Mouse (Mus musculus) left cerebral cortex, postnatal 4 days (tissue): ENCODE results near the gene Pold2. TPM values are rescaled to one million over a fixed set of nuclear protein-coding genes. Genes with fewer than 3 reads are reported as not detected.

Experiments
- DNase-seq: peaks from one replicate; pipeline ENCODE4 v3.0.0-alpha.2; 2022
- intact Hi-C: fragments of 180-260 bp; cut with DNase I; formaldehyde crosslinking; loops from one replicate; pipeline ENCODE4 v1.15.1; 2025
- total RNA-seq, 2 experiments: library from RNA; stranded (reverse); gene quantifications; 2 replicates each; pipeline ENCODE4 v1.2.3; 2021

Pold2 gene
- total RNA-seq, 2 experiments from 2014 or later = 26.6 to 37.5 TPM

DNA sequence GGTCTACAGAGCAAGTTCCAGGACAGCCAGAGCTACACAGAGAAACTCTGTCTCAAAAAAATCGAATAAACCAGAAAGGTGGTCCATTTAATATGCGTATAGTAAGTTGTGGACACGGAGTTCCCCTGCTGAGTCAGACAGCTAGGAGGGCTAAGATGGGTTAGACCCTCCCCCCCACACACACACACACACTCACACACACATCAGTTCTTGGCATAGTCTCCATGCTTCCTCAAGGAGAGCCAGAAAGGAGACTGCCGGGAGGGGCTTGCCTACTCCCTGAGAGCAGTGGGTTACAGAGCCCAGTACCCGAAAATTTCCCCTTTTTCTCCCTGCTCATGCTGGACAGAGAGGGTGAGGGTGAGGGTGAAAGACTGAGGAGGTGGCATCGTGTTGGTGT, 17.5 kb downstream of the Pold2 start:
- no peak for DNase-seq
- intact Hi-C loops = no loop called here

DNA sequence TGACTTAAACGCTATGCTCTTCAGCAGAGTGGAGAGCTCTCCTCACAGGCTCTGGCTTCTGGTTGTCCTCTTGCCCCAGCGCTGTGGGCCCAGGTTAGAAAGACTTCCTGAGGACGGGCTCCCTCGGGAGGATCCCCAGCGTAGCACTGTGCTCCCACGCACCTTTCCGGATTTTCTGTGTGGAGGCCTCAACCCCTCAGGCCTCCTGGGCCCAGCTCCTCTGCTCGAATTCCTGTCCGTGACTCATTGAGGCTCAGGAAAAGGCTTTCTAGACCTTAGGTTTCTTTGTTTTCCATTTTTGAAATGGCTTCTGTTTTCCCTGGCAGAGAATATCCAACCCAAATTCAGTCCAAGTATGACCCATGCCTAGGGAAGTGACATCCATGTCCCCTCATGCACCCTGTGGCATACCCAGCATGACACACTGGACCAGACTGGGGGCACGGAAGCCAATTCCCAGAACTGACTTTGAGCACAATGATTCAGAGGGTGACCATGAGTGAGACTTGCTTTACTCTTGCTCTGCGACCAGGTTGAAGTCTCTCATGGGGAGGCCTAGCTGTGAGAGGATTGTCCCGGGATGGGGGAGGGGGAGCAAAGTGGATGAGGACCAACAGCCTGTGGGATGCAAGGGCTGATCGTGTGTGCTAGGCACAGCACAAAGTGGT, 18.1 kb downstream of the Pold2 start:
- no peak for DNase-seq
- intact Hi-C loops = no loop called here

DNA sequence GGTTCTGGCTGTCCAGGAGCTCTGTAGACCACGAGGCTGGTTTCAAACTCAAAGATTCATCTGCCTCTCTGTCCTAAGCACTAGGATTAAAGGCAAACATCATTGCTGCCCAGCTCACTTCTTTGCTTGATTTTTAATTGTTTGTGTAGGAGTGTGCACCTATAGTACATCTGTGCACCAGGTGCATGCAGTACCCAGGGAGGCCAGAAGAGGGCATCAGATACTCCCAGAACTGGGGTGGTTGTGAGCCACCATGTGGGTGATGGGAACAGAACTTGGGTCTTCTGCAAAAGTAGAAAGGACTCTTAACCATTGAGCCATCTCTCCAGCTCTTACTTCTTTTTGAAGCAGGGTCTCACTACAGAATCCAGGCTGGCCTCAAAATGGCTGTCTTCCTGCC, 19.4 kb downstream of the Pold2 start:
- intact Hi-C loops = no loop called here
- no peak for DNase-seq

GRCm38 (mm10) chr11:5856479-5857130, 21.5 kb downstream of the Pold2 start:
- intact Hi-C loops = no loop called here

GRCm38 (mm10) chr11:5855902-5856301, 22.2 kb downstream of the Pold2 start:
- peak; percentile 77 for DNase-seq
- intact Hi-C loops = no loop called here

More at GRCm38 (mm10) chr11:5856479-5857130, 21.5 kb downstream of the Pold2 start:
- DNase-seq = no peak

GRCm38 (mm10) chr11:5855481-5855880, 22.6 kb downstream of the Pold2 start:
- intact Hi-C loops = no loop called here
- no peak for DNase-seq

- DNase-seq = no peak
- intact Hi-C loops = no loop called here
Observed at GRCm38 (mm10) chr11:5852314-5852713, 25.8 kb downstream of the Pold2 start.

GRCm38 (mm10) chr11:5851021-5851736, 26.9 kb downstream of the Pold2 start:
- no peak for DNase-seq
- intact Hi-C loops = no loop called here

GRCm38 (mm10) chr11:5850452-5850851, 27.6 kb downstream of the Pold2 start:
- DNase-seq = no peak
- intact Hi-C loops = no loop called here

GRCm38 (mm10) chr11:5849316-5849715, 28.8 kb downstream of the Pold2 start:
- intact Hi-C loops = no loop called here
- peak; percentile 38 for DNase-seq

DNA sequence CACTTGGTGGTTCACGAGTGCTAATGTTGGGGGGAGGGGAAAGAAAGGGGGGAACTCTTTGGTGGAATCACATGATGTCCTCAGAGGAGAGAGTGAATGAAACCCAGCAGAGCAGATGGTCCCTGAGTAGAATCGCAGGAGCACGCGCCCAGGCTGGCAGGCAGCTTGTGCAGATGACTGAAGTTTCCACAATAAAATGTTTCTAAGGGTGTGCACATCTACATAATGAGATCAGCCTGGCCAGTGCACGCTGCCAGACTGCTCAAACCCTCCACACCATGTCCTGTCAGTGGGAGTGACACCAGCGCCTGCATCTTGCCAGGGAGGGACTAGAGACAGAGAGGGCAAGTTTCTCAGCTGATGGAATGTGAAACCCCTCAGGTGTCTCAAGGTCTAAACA, 29.4 kb downstream of the Pold2 start:
- intact Hi-C loops = no loop called here
- DNase-seq = peak; percentile 46

GRCm38 (mm10) chr11:5846639-5847345, 31.3 kb downstream of the Pold2 start:
- no peak for DNase-seq

GRCm38 (mm10) chr11:5843131-5843530, 35.0 kb downstream of the Pold2 start:
- DNase-seq = no peak
- intact Hi-C loops = no loop called here

More at GRCm38 (mm10) chr11:5846639-5847345, 31.3 kb downstream of the Pold2 start:
- intact Hi-C loops = no loop called here

- DNase-seq = no peak
- intact Hi-C loops = no loop called here
Observed at GRCm38 (mm10) chr11:5841751-5842150, 36.3 kb downstream of the Pold2 start.

GRCm38 (mm10) chr11:5840346-5840745, 37.7 kb downstream of the Pold2 start:
- intact Hi-C loops = no loop called here
- no peak for DNase-seq

- intact Hi-C loops = no loop called here
Observed at GRCm38 (mm10) chr11:5837251-5838246, 40.5 kb downstream of the Pold2 start, which contains the start of gene Polm. Gene Polm, minus strand, starts transcription at chr11:5838016.

DNA sequence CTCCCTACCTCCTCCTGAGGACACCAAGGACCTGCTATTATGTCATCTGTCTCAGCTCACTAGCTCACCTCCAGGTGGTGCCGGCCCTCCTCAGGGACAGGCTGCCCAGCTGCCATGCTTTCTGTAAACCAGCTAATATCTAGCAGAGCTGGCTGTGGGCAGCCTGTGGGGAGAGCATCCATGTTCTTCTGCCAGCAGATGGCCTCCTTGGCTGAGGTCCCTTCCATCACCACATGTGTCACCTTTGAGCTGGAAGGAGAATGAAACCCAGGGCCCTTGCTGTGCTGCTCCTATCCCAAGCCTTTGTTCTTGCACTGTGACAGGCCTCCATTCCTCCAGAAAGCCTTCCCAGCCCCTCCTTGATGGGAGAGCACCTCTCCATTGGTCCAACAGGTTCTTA, 42.0 kb downstream of the Pold2 start:
- peak; percentile 81 for DNase-seq
- intact Hi-C loops = no loop called here

More at GRCm38 (mm10) chr11:5837251-5838246, 40.5 kb downstream of the Pold2 start, which contains the start of gene Polm:
- peak; percentile 95 for DNase-seq

DNA sequence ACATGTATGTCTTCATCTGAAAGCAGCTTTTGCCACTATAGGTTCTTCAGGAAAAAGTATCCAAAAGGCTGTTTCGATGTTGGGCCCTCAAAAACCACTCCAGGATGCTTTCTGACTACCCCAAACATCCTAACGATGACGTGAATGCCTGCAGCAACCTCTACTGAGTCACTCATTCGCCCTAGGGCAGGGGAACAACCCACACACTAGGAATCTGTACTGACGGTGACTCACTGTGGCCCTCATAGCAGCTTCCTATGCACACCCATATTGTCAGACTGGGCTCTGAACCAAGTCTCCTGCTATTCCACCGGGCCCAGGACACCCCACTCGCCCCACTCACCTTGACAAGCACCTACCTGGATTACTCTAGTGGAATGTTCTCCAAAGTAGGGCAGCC, 43.0 kb downstream of the Pold2 start:
- DNase-seq = no peak
- intact Hi-C loops = no loop called here

DNA sequence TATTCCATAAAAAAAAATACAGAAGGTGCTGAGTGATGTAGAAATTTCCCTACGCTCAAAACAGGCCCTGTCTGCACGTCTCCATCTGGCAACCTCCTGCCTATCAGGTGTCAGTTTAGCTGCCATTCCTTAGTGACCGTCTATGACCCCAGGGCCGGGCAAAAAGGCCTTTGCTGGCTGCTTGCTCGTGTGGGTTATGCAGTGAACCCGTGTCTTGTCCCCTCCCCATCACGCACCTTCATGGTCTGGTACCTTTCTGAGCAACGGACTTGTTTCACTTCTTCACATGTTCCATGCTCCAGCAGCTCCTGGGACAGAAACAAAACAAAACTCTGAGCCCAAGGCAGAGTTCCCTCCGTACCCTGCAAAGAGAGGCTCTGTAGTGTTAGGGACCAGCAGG, 43.6 kb downstream of the Pold2 start:
- intact Hi-C loops = no loop called here
- DNase-seq = no peak

DNA sequence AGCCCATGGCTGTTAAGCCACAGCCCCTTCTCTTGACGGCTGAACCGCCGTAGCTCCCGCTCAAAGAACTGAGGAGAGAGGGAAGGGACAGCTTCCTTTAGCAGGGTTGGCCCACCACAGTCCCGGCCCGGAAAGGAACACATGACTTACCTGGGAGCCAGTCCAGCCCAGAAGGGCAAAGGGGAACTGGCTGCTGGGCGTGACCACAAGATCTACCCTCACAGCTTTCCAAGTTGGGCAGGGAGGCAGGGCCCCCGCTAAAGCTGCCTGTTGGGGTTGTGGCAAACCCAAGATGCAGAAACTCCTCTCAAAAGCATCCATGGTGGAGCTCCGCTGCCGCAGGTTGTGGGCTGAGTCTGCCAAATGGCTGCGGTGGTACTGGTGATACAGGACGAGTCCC, 48.8 kb downstream of the Pold2 start:
- no peak for DNase-seq
- intact Hi-C loops = no loop called here
